Mouse (Mus musculus) lung, postnatal 0 days (tissue): ENCODE data around the gene Gm49711. TPM values are rescaled to one million over a fixed set of nuclear protein-coding genes. Genes with fewer than 3 reads are reported as not detected.

Experiments used
- ATAC-seq: fragments of 200-750 bp; cut with Nextera tagmentation; 2 replicates; pipeline ENCODE4 v1.8.0; 2017; ENCODE audit warnings: moderate library complexity
- DNase-seq: peaks from one replicate; pipeline ENCODE4 v3.0.0-alpha.2; 2016; ENCODE audit warnings: low spot score
- H3K27ac ChIP-seq: fragments of 300-500 bp; sonication (generic); 2 replicates; pipeline ENCODE4 v1.5.1; 2014; ENCODE audit warnings: antibody characterized with exemption, mild to moderate bottlenecking, low read length, mixed read lengths
- H3K27me3 ChIP-seq: fragments of 300-500 bp; sonication (generic); replicated peaks from 2 replicates; pipeline ENCODE4 v1.6.1; 2014; ENCODE audit warnings: low read length, mixed read lengths; ENCODE audit not compliant: insufficient read depth
- H3K36me3 ChIP-seq: fragments of 300-500 bp; sonication (generic); 2 replicates; pipeline ENCODE4 v1.6.1; 2014; ENCODE audit warnings: low read length, mixed read lengths; ENCODE audit not compliant: insufficient read depth
- H3K4me1 ChIP-seq: fragments of 300-500 bp; sonication (generic); 2 replicates; pipeline ENCODE4 v1.6.1; 2014; ENCODE audit warnings: antibody characterized with exemption, low read depth, low read length, mixed read lengths; ENCODE audit not compliant: insufficient read depth
- H3K4me2 ChIP-seq: fragments of 300-500 bp; sonication (generic); replicated peaks from 2 replicates; pipeline ENCODE4 v1.6.1; 2014; ENCODE audit warnings: low read depth, mild to moderate bottlenecking, low read length, moderate library complexity, mixed read lengths
- H3K4me3 ChIP-seq: fragments of 300-500 bp; sonication (generic); 2 replicates; pipeline ENCODE4 v1.5.1; 2014; ENCODE audit warnings: low read depth, low read length
- H3K9ac ChIP-seq: fragments of 300-500 bp; sonication (generic); replicated peaks from 2 replicates; pipeline ENCODE4 v1.6.1; 2014; ENCODE audit warnings: low read depth, mild to moderate bottlenecking
- H3K9me3 ChIP-seq: fragments of 300-500 bp; sonication (generic); 2 replicates; pipeline ENCODE4 v1.6.1; 2016; ENCODE audit warnings: low read length, mixed read lengths
- CTCF ChIP-seq: IDR thresholded peaks from 2 replicates; pipeline ENCODE4 v1.5.1; 2016; ENCODE audit warnings: antibody characterized with exemption, mild to moderate bottlenecking
- EP300 ChIP-seq: IDR thresholded peaks from 2 replicates; pipeline ENCODE4 v1.6.1; 2016; ENCODE audit warnings: antibody characterized with exemption, mild to moderate bottlenecking, control low read depth
- WGBS: fragments of 180-500 bp; shearing (Covaris S2); extraction: QIAGEN DNeasy Blood & Tissue Kit; methylation state at CpG from one replicate; pipeline ENCODE4 v1.1.7; 2014; 5-methylcytosine and 5-hydroxymethylcytosine counted together
- polyA plus RNA-seq: library from polyadenylated mRNA; unstranded; fragments of >200 nt; fragmentation: Nextera tagmentation; extraction: Ambion mirVana; gene quantifications from 2 replicates; pipeline ENCODE4 v1.2.1, GENCODE M21; 2015

The Gm49711 gene
- polyA plus RNA-seq, 1 experiment from 2014 or later, result 0.11 TPM

GRCm38 (mm10) chr16:92139386-92140261 is 81.5 kb downstream of the Gm49711 start:
- H3K9ac ChIP-seq, result no peak overlapping the region
- no peak for TF ChIP-seq EP300
- no peak for TF ChIP-seq CTCF
- DNase-seq (no peak), ATAC-seq (no peak)
- H3K4me2 ChIP-seq, result no peak overlapping the region
- no peak overlapping the region for H3K4me3 ChIP-seq
- H3K36me3 ChIP-seq, result no peaks in the 10 kb centered on the region
- H3K9me3 ChIP-seq, result no peaks in the 10 kb centered on the region
- H3K27ac ChIP-seq, result no peak overlapping the region
- WGBS, result 68% methylated on average over 15 of the region's 15 CpGs
- no peaks in the 10 kb centered on the region for H3K27me3 ChIP-seq
- H3K4me1 ChIP-seq, result no peaks in the 10 kb centered on the region

GRCm38 (mm10) chr16:92140328-92140727 is 82.2 kb downstream of the Gm49711 start:
- H3K9ac ChIP-seq, result no peak overlapping the region
- WGBS, result 77% methylated on average over 9 of the region's 9 CpGs
- H3K4me1 ChIP-seq, result no peaks in the 10 kb centered on the region
- no peak for ATAC-seq
- H3K4me3 ChIP-seq, result no peak overlapping the region
- H3K27me3 ChIP-seq, result no peaks in the 10 kb centered on the region
- no peaks in the 10 kb centered on the region for H3K9me3 ChIP-seq
- H3K36me3 ChIP-seq, result no peaks in the 10 kb centered on the region
- H3K27ac ChIP-seq, result no peak overlapping the region
- H3K4me2 ChIP-seq, result no peak overlapping the region
- DNase-seq, result no peak
- TF ChIP-seq EP300 (no peak), CTCF (no peak)

DNA sequence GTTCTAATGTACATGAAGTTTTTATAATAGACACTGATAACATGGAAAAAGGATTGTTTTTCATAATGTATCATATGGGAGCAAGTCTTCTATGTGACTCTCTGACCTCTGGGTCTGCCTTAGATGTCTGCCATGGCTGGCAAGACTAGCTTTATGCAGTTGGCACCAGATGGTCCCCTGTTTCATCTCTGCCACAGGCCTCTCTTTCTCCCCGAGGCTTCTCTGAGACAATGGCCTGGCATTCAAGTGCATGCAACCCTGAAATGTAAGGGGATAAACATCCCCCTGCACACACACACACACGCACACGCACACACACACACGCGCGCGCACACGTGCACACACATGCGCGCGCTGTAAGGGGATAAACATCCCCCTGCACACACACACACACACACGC is 82.9 kb downstream of the Gm49711 start:
- H3K9me3 ChIP-seq, result no peaks in the 10 kb centered on the region
- no peaks in the 10 kb centered on the region for H3K27me3 ChIP-seq
- DNase-seq, result no peak
- H3K4me1 ChIP-seq, result no peaks in the 10 kb centered on the region
- 92% methylated on average over 12 of the region's 12 CpGs for WGBS
- H3K9ac ChIP-seq, result no peak overlapping the region
- H3K4me3 ChIP-seq, result no peak overlapping the region
- ATAC-seq, result no peak
- H3K4me2 ChIP-seq, result no peak overlapping the region
- H3K27ac ChIP-seq, result no peak overlapping the region
- TF ChIP-seq EP300 (no peak), CTCF (no peak)
- H3K36me3 ChIP-seq, result no peaks in the 10 kb centered on the region

DNA sequence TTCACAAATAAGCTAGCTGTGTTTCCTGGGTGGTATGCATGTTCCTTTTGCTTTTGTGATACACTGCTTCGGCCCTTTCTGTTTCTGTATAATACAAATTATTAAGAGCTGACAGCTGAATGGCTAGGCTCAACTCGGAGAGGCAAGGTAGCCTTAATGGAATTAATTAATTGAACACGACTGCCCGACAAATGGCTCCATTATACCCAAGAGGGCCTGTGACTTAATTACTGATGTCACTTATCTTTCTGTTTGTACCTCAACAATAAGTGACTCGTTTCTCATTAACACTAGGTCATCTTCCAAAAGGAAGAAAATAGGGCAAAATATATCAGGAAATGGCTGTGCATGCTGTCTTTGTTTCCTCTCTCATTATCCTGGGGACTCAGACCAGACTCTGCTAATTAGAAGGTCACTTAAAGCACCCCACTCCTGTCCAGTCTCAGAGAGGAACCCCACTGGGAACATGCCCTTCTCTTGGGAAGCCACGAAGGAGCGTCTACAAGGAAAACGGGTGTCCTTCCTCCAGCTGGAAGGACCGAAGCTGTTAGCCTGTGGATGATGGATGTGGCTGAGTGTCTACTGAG is 84.4 kb downstream of the Gm49711 start:
- H3K4me1 ChIP-seq, result no peaks in the 10 kb centered on the region
- DNase-seq, result no peak
- H3K9me3 ChIP-seq, result no peaks in the 10 kb centered on the region
- H3K4me2 ChIP-seq, result no peak overlapping the region
- 69% methylated on average over 9 of the region's 9 CpGs for WGBS
- H3K4me3 ChIP-seq, result no peak overlapping the region
- TF ChIP-seq CTCF (no peak), EP300 (no peak)
- no peak overlapping the region for H3K27ac ChIP-seq
- no peak overlapping the region for H3K9ac ChIP-seq
- H3K27me3 ChIP-seq, result no peaks in the 10 kb centered on the region
- ATAC-seq, result no peak
- H3K36me3 ChIP-seq, result no peaks in the 10 kb centered on the region

GRCm38 (mm10) chr16:92147631-92148366 is 89.7 kb downstream of the Gm49711 start:
- no peaks in the 10 kb centered on the region for H3K27me3 ChIP-seq
- no peak for DNase-seq
- no peak overlapping the region for H3K27ac ChIP-seq
- no peaks in the 10 kb centered on the region for H3K4me1 ChIP-seq
- no peak for TF ChIP-seq CTCF
- no peak for TF ChIP-seq EP300
- H3K36me3 ChIP-seq, result no peaks in the 10 kb centered on the region
- no peak overlapping the region for H3K4me3 ChIP-seq
- no peak overlapping the region for H3K4me2 ChIP-seq
- WGBS, result 80% methylated on average over 12 of the region's 12 CpGs
- H3K9me3 ChIP-seq, result no peaks in the 10 kb centered on the region
- ATAC-seq, result no peak
- no peak overlapping the region for H3K9ac ChIP-seq

DNA sequence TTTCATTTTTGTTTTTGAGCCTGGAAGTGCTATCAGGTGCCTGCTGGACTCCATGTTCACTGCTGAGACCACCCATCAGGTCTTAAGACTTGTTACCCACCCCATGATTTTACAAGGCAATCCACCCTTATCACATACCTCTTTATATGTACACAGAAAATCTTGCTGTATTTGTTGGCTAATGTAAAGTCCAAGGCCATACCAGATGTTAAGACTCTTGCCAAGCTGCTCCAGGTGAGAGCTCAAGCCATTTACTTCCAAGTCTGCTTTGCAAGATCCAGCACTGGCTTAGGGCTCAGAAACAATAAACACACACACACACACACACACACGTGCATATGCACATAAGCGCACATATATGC is 90.2 kb downstream of the Gm49711 start:
- no peak overlapping the region for H3K27ac ChIP-seq
- H3K4me3 ChIP-seq, result no peak overlapping the region
- TF ChIP-seq EP300, result no peak
- no peak for TF ChIP-seq CTCF
- no peaks in the 10 kb centered on the region for H3K4me1 ChIP-seq
- ATAC-seq (no peak), DNase-seq (no peak)
- no peaks in the 10 kb centered on the region for H3K36me3 ChIP-seq
- H3K4me2 ChIP-seq, result no peak overlapping the region
- H3K27me3 ChIP-seq, result no peaks in the 10 kb centered on the region
- WGBS, result 67% methylated on average over 2 of the region's 2 CpGs
- no peaks in the 10 kb centered on the region for H3K9me3 ChIP-seq
- no peak overlapping the region for H3K9ac ChIP-seq
